Mouse (Mus musculus): ENCODE data around the gene Rapgef4. TPM values are rescaled to one million over a fixed set of nuclear protein-coding genes. Genes with fewer than 3 reads are reported as not detected.

Gene Rapgef4
- total and polyA plus RNA-seq, 3 experiments, result 0.33 TPM; not detected in 2

GRCm38 (mm10) chr2:72173010-72173409, 192.0 kb downstream of the Rapgef4 start:
- peaks cover 4% of the 10 kb centered on the region; the same call in 1 of the 2 replicates for H3K4me1 ChIP-seq (ENCODE audit: insufficient read depth, low read depth, low read length)
- peaks cover under 1% of the 10 kb centered on the region; the same call in 1 of the 2 replicates for H3K27me3 ChIP-seq (ENCODE audit: insufficient read depth, low read length)
- no peak for TF ChIP-seq GATA2 (IDR thresholded peaks at IDR 0.05; ENCODE audit: borderline replicate concordance, low read depth, low read length)
- no peak for TF ChIP-seq GATA1 (IDR thresholded peaks at IDR 0.05; ENCODE audit: borderline replicate concordance, low read length)
- no peak for TF ChIP-seq CTCF (IDR thresholded peaks at IDR 0.05; ENCODE audit: low read depth, low read length)
- TF ChIP-seq TAL1 (conservative IDR thresholded peaks at IDR 0.05; ENCODE audit: low read depth, low read length), result no peak
- no peak for TF ChIP-seq POLR2AphosphoS5 (IDR thresholded peaks at IDR 0.05; ENCODE audit: insufficient replicate concordance, low read depth, low read length)
- H3K4me3 ChIP-seq (ENCODE audit: low read depth, low read length), result no peak overlapping the region
- H3K36me3 ChIP-seq (replicated peaks), result no peaks in the 10 kb centered on the region
- ATAC-seq (ENCODE audit: extremely low read depth, insufficient number of reproducible peaks, low FRiP score, poor library complexity, severe bottlenecking) (no peak), DNase-seq (ENCODE audit: low spot score) (no peak)
- H3K9me3 ChIP-seq (replicated peaks), result no peaks in the 10 kb centered on the region

- H3K4me1 ChIP-seq (ENCODE audit: insufficient read depth, low read depth, low read length), result peaks cover 4% of the 10 kb centered on the region; the same call in 1 of the 2 replicates
- no peaks in the 10 kb centered on the region for H3K9me3 ChIP-seq (replicated peaks)
- H3K4me3 ChIP-seq (ENCODE audit: low read depth, low read length), result no peak overlapping the region
- TF ChIP-seq POLR2AphosphoS5 (IDR thresholded peaks at IDR 0.05; ENCODE audit: insufficient replicate concordance, low read depth, low read length) (no peak), GATA2 (IDR thresholded peaks at IDR 0.05; ENCODE audit: borderline replicate concordance, low read depth, low read length) (no peak), CTCF (IDR thresholded peaks at IDR 0.05; ENCODE audit: low read depth, low read length) (no peak), TAL1 (conservative IDR thresholded peaks at IDR 0.05; ENCODE audit: low read depth, low read length) (no peak), GATA1 (IDR thresholded peaks at IDR 0.05; ENCODE audit: borderline replicate concordance, low read length) (no peak)
- no peak for ATAC-seq (ENCODE audit: extremely low read depth, insufficient number of reproducible peaks, low FRiP score, poor library complexity, severe bottlenecking)
- no peaks in the 10 kb centered on the region for H3K36me3 ChIP-seq (replicated peaks)
- no peaks in the 10 kb centered on the region for H3K27me3 ChIP-seq (ENCODE audit: insufficient read depth, low read length)
- no peak for DNase-seq (ENCODE audit: low spot score)
These were observed 192.8 kb downstream of the Rapgef4 start for GRCm38 (mm10) chr2:72173844-72174243.

GRCm38 (mm10) chr2:72175536-72175935, 194.5 kb downstream of the Rapgef4 start:
- H3K4me3 ChIP-seq (ENCODE audit: low read depth, low read length), result no peak overlapping the region
- peaks cover 3% of the 10 kb centered on the region; the same call in 1 of the 2 replicates for H3K4me1 ChIP-seq (ENCODE audit: insufficient read depth, low read depth, low read length)
- no peak for TF ChIP-seq GATA2 (IDR thresholded peaks at IDR 0.05; ENCODE audit: borderline replicate concordance, low read depth, low read length)
- no peak for TF ChIP-seq POLR2AphosphoS5 (IDR thresholded peaks at IDR 0.05; ENCODE audit: insufficient replicate concordance, low read depth, low read length)
- no peak for TF ChIP-seq CTCF (IDR thresholded peaks at IDR 0.05; ENCODE audit: low read depth, low read length)
- no peak for TF ChIP-seq TAL1 (conservative IDR thresholded peaks at IDR 0.05; ENCODE audit: low read depth, low read length)
- TF ChIP-seq GATA1 (IDR thresholded peaks at IDR 0.05; ENCODE audit: borderline replicate concordance, low read length), result no peak
- ATAC-seq (ENCODE audit: extremely low read depth, insufficient number of reproducible peaks, low FRiP score, poor library complexity, severe bottlenecking) (no peak), DNase-seq (ENCODE audit: low spot score) (no peak)
- peaks cover 4% of the 10 kb centered on the region for H3K27me3 ChIP-seq (ENCODE audit: insufficient read depth, low read length)
- no peaks in the 10 kb centered on the region for H3K36me3 ChIP-seq (replicated peaks)
- no peaks in the 10 kb centered on the region for H3K9me3 ChIP-seq (replicated peaks)

- no peak for TF ChIP-seq TAL1 (conservative IDR thresholded peaks at IDR 0.05; ENCODE audit: low read depth, low read length)
- TF ChIP-seq POLR2AphosphoS5 (IDR thresholded peaks at IDR 0.05; ENCODE audit: insufficient replicate concordance, low read depth, low read length), result no peak
- ATAC-seq (ENCODE audit: extremely low read depth, insufficient number of reproducible peaks, low FRiP score, poor library complexity, severe bottlenecking), result no peak
- Histone ChIP-seq H3K4me3 (ENCODE audit: low read depth, low read length) (no peak overlapping the region), H3K4me1 (ENCODE audit: insufficient read depth, low read depth, low read length) (no peaks in the 10 kb centered on the region; the same call in 1 of the 2 replicates), H3K27me3 (ENCODE audit: insufficient read depth, low read length) (peaks cover 4% of the 10 kb centered on the region), H3K36me3 (replicated peaks) (no peaks in the 10 kb centered on the region), H3K9me3 (replicated peaks) (no peaks in the 10 kb centered on the region)
- no peak for DNase-seq (ENCODE audit: low spot score)
These were observed 194.9 kb downstream of the Rapgef4 start for GRCm38 (mm10) chr2:72175971-72176370.

GRCm38 (mm10) chr2:72177214-72178023, 196.4 kb downstream of the Rapgef4 start:
- H3K36me3 ChIP-seq (replicated peaks), result no peaks in the 10 kb centered on the region
- ATAC-seq (ENCODE audit: extremely low read depth, insufficient number of reproducible peaks, low FRiP score, poor library complexity, severe bottlenecking) (no peak), DNase-seq (ENCODE audit: low spot score) (no peak)
- H3K9me3 ChIP-seq (replicated peaks), result no peaks in the 10 kb centered on the region
- H3K27me3 ChIP-seq (ENCODE audit: insufficient read depth, low read length), result peaks cover 4% of the 10 kb centered on the region
- TF ChIP-seq GATA1 (IDR thresholded peaks at IDR 0.05; ENCODE audit: borderline replicate concordance, low read length), result no peak
- TF ChIP-seq GATA2 (IDR thresholded peaks at IDR 0.05; ENCODE audit: borderline replicate concordance, low read depth, low read length), result no peak
- TF ChIP-seq TAL1 (conservative IDR thresholded peaks at IDR 0.05; ENCODE audit: low read depth, low read length), result no peak
- TF ChIP-seq CTCF (IDR thresholded peaks at IDR 0.05; ENCODE audit: low read depth, low read length), result no peak
- no peak for TF ChIP-seq POLR2AphosphoS5 (IDR thresholded peaks at IDR 0.05; ENCODE audit: insufficient replicate concordance, low read depth, low read length)
- H3K4me1 ChIP-seq (ENCODE audit: insufficient read depth, low read depth, low read length), result no peaks in the 10 kb centered on the region
- no peak overlapping the region for H3K4me3 ChIP-seq (ENCODE audit: low read depth, low read length)

GRCm38 (mm10) chr2:72178025-72178424, 197.0 kb downstream of the Rapgef4 start:
- no peaks in the 10 kb centered on the region for H3K36me3 ChIP-seq (replicated peaks)
- no peaks in the 10 kb centered on the region for H3K4me1 ChIP-seq (ENCODE audit: insufficient read depth, low read depth, low read length)
- TF ChIP-seq CTCF (IDR thresholded peaks at IDR 0.05; ENCODE audit: low read depth, low read length), result no peak
- TF ChIP-seq GATA2 (IDR thresholded peaks at IDR 0.05; ENCODE audit: borderline replicate concordance, low read depth, low read length), result no peak
- no peak for TF ChIP-seq GATA1 (IDR thresholded peaks at IDR 0.05; ENCODE audit: borderline replicate concordance, low read length)
- no peak for TF ChIP-seq TAL1 (conservative IDR thresholded peaks at IDR 0.05; ENCODE audit: low read depth, low read length)
- no peak for TF ChIP-seq POLR2AphosphoS5 (IDR thresholded peaks at IDR 0.05; ENCODE audit: insufficient replicate concordance, low read depth, low read length)
- DNase-seq (ENCODE audit: low spot score), result no peak
- no peaks in the 10 kb centered on the region for H3K9me3 ChIP-seq (replicated peaks)
- peaks cover 4% of the 10 kb centered on the region for H3K27me3 ChIP-seq (ENCODE audit: insufficient read depth, low read length)
- H3K4me3 ChIP-seq (ENCODE audit: low read depth, low read length), result no peak overlapping the region
- no peak for ATAC-seq (ENCODE audit: extremely low read depth, insufficient number of reproducible peaks, low FRiP score, poor library complexity, severe bottlenecking)
